Mouse (Mus musculus) forebrain, embryonic 13.5 days (tissue): Measurements from ENCODE around the gene Atcay. TPM values are rescaled to one million over a fixed set of nuclear protein-coding genes. Genes with fewer than 3 reads are reported as not detected.
"Not testable (repeated sequence)": the region's sequence is repeated elsewhere in the genome, so short reads cannot be mapped to it uniquely, and the experiment has no call there.

Source experiments
- ATAC-seq: fragments of 200-750 bp; cut with Nextera tagmentation; 2 replicates; pipeline ENCODE4 v1.8.0; 2017
- H3K27ac ChIP-seq: fragments of 300-500 bp; sonication (generic); 2 replicates; pipeline ENCODE4 v1.5.1; 2015; ENCODE audit warnings: inconsistent platforms, mild to moderate bottlenecking, moderate library complexity
- H3K27me3 ChIP-seq: fragments of 300-500 bp; sonication (generic); 2 replicates; pipeline ENCODE4 v1.6.1; 2015; ENCODE audit warnings: mild to moderate bottlenecking, inconsistent platforms
- H3K36me3 ChIP-seq: fragments of 300-500 bp; sonication (generic); 2 replicates; pipeline ENCODE4 v1.6.1; 2015; ENCODE audit warnings: mild to moderate bottlenecking, inconsistent platforms; ENCODE audit not compliant: poor library complexity, severe bottlenecking
- H3K4me1 ChIP-seq: fragments of 300-500 bp; sonication (generic); 2 replicates; pipeline ENCODE4 v1.6.1; 2015; ENCODE audit warnings: inconsistent platforms
- H3K4me2 ChIP-seq: fragments of 300-500 bp; sonication (generic); 2 replicates; pipeline ENCODE4 v1.6.1; 2015; ENCODE audit warnings: inconsistent platforms, mild to moderate bottlenecking, moderate library complexity
- H3K4me3 ChIP-seq: fragments of 300-500 bp; sonication (generic); 2 replicates; pipeline ENCODE4 v1.5.1; 2015; ENCODE audit warnings: mild to moderate bottlenecking, inconsistent platforms
- H3K9ac ChIP-seq: fragments of 300-500 bp; sonication (generic); 2 replicates; pipeline ENCODE4 v1.6.1; 2015; ENCODE audit warnings: mild to moderate bottlenecking, inconsistent platforms
- H3K9me3 ChIP-seq: fragments of 300-500 bp; sonication (generic); replicated peaks from 2 replicates; pipeline ENCODE4 v1.6.1; 2016; ENCODE audit warnings: inconsistent platforms
- WGBS: fragments of 180-500 bp; shearing (Covaris S2); methylation state at CpG from one replicate; pipeline ENCODE4 v1.1.7; 2015; 5-methylcytosine and 5-hydroxymethylcytosine counted together
- polyA plus RNA-seq: library from polyadenylated mRNA; unstranded; fragments of >200 nt; fragmentation: Nextera tagmentation; extraction: Ambion mirVana; gene quantifications from 2 replicates; pipeline ENCODE4 v1.2.1, GENCODE M21; 2015

Gene Atcay
- polyA plus RNA-seq, 1 experiment from 2014 or later: 44.5 TPM

DNA sequence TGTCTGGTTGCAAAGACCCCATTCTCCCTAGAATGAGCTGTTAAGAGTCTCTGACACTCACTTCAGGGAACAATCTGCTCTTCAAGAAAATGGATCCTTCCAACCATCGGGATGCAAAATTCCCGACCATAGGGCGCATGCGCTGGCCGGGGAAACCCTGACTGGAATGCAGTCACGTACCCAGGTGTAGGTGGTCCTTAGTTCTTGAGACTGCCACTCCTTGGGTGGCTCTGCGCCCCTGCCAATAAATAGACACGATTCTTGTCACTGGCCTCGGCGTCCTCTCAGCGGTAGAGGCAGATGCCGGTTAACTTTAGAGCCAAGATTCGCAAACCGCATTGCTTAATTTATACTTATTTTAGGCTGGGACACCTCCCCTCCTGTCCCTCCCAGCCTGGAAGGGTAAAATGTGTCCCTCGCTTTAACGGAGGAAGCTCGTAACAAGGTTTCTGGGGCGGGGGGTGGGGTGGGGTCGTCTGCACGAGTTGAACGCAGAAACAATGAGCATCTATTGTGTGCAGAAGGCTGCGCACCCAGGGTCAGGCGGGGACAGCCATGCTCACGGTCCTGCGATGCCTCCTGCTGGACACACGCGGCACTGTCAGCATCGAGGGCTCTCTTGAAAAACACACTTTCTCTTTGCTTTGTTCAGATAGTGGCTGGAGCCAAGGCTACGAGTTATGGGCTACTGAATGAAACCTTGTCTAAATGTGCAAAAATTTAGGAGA lies 55.9 kb downstream of the Atcay start:
- peak overlapping the region; percentile 59 for H3K9ac ChIP-seq
- no peaks in the 10 kb centered on the region for H3K27me3 ChIP-seq
- no peaks in the 10 kb centered on the region for H3K9me3 ChIP-seq
- ATAC-seq: peak; percentile 63
- H3K36me3 ChIP-seq: peaks cover 25% of the 10 kb centered on the region
- WGBS: 1% methylated on average over 29 of the region's 29 CpGs
- H3K4me3 ChIP-seq: peak overlapping the region; percentile 37
- peak overlapping the region; percentile 68 for H3K4me2 ChIP-seq
- H3K4me1 ChIP-seq: peaks cover 52% of the 10 kb centered on the region
- peak overlapping the region; percentile 93 for H3K27ac ChIP-seq

DNA sequence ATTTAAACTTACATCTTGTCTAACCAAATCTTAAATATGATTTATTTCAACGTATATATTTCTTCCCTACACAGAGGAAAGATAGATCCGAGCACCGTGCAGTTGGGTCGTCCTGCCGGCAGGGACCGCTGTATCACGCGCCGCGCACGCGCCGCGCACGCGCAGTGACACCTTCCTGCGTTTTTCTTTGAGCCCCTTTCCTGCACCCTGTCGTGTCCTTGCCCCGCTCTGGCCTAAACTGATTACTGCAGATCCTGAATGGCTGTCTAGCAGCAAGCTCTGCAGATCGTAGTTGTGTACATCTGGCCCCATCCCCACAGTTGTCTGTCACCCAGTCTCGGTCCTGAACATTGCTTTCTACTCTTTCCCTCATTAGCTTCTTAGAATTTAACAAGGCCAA lies 57.5 kb downstream of the Atcay start:
- peak overlapping the region; percentile 58 for H3K9ac ChIP-seq
- peak overlapping the region; percentile 22 for H3K4me3 ChIP-seq
- peak; percentile 30 for ATAC-seq
- H3K9me3 ChIP-seq: no peaks in the 10 kb centered on the region
- H3K4me1 ChIP-seq: peaks cover 49% of the 10 kb centered on the region
- 3% methylated on average over 21 of the region's 21 CpGs for WGBS
- peaks cover 9% of the 10 kb centered on the region for H3K36me3 ChIP-seq
- no peaks in the 10 kb centered on the region for H3K27me3 ChIP-seq
- peak overlapping the region; percentile 52 for H3K4me2 ChIP-seq
- peak overlapping the region; percentile 93 for H3K27ac ChIP-seq

DNA sequence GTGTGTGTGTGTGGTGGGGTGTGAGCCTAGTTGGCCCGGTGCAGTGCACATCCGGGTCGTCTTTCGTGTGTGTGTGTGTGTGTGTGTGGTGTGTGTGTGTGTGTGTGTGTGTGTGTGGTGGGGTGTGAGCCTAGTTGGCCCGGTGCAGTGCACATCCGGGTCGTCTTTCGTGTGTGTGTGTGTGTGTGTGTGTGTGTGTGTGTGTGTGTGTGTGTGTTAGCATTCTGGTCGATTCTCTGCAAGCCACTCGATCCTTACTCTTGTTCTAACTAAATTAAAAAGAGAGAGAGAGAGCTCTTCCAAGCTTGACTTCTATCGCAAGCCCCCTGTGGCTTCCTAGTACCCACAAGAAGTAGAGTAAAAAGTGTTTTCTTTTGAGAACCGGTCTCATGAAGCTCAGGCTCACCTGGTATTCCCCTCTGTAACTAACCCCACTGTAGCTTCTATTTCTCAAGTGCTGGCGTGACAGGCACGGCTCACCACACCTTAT lies 61.2 kb downstream of the Atcay start:
- H3K27ac ChIP-seq, H3K4me2 ChIP-seq, H3K9ac ChIP-seq, H3K4me3 ChIP-seq, H3K27me3 ChIP-seq, H3K9me3 ChIP-seq, ATAC-seq: not testable (repeated sequence)
- WGBS: 48% methylated on average over 6 of the region's 14 CpGs
- H3K36me3 ChIP-seq: peaks cover 10% of the 10 kb centered on the region; the same call in 1 of the 2 replicates
- peaks cover 42% of the 10 kb centered on the region for H3K4me1 ChIP-seq

DNA sequence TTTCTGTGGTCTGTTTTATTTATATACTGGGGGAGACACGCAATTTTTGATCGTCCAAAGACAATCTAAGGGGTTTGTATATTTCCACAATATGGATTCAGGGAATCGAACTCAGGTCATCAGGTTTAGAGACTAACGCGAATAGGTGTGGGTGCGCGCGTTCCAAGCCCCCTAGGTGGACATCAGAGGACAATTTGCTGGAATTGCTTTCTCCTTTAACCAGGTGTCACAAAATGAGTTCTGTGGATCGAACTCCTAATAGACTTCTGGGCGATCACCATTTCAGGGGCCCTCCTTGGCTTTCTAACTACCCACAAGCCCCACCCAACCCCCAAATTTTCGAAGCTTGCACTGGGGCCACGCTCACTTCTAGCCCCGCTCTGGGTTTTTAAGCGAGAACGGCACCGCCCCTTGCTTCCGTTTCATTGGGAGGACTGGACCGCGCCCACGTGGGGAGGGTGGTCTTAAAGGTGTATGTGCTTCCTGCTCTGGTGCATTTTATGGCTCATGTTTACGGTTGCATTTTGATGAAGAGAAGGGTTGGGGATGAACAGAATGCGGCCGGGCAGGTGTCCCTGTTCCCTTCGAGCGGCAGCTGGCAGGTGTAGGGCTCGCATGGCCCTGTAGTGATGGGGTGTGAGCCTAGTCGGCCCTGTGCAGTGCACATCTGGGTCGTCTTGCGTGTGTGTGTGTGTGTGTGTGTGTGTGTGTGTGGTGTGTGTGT lies 62.0 kb downstream of the Atcay start:
- 3% methylated on average over 29 of the region's 29 CpGs for WGBS
- peak overlapping the region; percentile 64 for H3K9ac ChIP-seq
- H3K4me2 ChIP-seq: peak overlapping the region; percentile 90
- H3K36me3 ChIP-seq: peaks cover 15% of the 10 kb centered on the region
- H3K27me3 ChIP-seq: no peaks in the 10 kb centered on the region
- no peaks in the 10 kb centered on the region for H3K9me3 ChIP-seq
- peak overlapping the region; percentile 67 for H3K4me3 ChIP-seq
- H3K4me1 ChIP-seq: peaks cover 34% of the 10 kb centered on the region
- ATAC-seq: peak; percentile 46
- peak overlapping the region; percentile 75 for H3K27ac ChIP-seq

DNA sequence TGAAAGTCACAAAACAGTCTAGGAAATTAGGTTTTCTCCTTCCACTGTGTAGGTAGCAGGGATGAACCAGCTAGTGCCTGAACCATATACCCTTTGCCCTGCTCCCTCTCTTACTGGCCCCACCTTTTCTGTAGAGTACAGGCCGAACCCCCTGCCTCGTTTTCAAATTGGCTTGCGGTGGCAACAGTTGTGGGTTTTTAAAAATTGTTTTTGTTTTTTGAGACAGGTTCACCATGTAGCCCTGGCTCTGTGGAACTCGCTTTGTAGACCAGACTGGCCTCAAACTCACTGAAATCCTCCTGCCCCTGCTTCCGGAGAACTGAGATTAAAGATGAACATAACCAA lies 62.6 kb downstream of the Atcay start:
- Histone ChIP-seq H3K9ac (peak overlapping the region; percentile 64), H3K27ac (peak overlapping the region; percentile 75), H3K36me3 (peaks cover 21% of the 10 kb centered on the region), H3K4me1 (peaks cover 29% of the 10 kb centered on the region), H3K9me3 (no peaks in the 10 kb centered on the region), H3K27me3 (no peaks in the 10 kb centered on the region), H3K4me2 (peak overlapping the region; percentile 90), H3K4me3 (peak overlapping the region; percentile 67)
- WGBS: 10% methylated on average over 5 of the region's 5 CpGs
- peak; percentile 70 for ATAC-seq

DNA sequence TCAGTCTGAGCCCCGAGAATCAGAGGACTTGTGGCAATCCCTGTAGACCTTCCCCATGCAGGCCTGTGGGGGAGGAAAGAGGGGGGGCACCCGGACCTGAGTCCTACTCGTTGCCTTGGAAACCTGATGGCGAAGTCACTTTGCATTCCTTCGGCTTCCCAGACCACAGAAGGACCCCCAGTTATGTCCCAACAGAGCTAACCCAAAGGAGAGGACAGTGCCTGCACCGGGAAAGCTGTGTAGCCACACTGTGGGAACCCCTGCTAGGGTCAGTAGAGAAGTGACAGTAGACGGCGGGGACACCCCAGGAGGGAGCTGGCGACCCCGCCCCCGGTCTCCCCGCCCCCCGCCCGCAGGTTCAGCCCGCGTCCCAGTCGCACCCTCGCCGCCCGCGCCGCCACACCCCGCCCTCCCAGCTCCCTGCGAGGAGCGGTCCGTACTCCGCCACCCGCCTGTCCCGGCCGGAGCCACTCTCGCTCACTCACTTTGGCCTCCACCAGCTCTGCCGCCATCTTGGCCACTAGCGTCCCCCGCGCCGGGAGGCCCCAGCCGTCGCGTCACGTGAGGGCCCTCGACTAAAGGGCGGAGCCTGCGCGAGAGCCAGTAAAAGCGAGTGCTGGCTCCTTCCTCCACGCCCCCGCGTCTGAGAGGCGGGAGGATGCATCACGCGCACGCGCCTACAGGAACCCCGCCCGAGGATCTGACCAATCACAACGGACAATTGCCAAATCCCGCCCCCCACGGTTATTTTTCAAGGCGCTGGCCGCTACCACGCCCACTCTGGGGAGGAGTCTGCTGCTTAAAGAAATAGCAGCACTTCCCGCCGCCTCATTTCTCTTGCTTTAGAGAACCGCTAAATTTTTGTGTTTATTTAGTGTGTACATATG lies 63.2 kb downstream of the Atcay start, which contains the start of gene Pias4:
TSS of gene Pias4 (minus strand) at position 724 of the 887 bp plus-strand sequence.
- peak; percentile 89 for ATAC-seq
- H3K9ac ChIP-seq: peak within 1 kb of the TSS; percentile 78
- peak within 1 kb of the TSS; percentile 75 for H3K27ac ChIP-seq
- 1% methylated on average over 48 of the region's 64 CpGs for WGBS
- H3K4me2 ChIP-seq: peak within 1 kb of the TSS; percentile 90
- H3K4me1 ChIP-seq: peaks cover 29% of the 10 kb centered on the region
- no peaks in the 10 kb centered on the region for H3K9me3 ChIP-seq
- peaks cover 27% of the 10 kb centered on the region for H3K36me3 ChIP-seq
- H3K27me3 ChIP-seq: no peaks in the 10 kb centered on the region
- H3K4me3 ChIP-seq: peak within 1 kb of the TSS; percentile 67

DNA sequence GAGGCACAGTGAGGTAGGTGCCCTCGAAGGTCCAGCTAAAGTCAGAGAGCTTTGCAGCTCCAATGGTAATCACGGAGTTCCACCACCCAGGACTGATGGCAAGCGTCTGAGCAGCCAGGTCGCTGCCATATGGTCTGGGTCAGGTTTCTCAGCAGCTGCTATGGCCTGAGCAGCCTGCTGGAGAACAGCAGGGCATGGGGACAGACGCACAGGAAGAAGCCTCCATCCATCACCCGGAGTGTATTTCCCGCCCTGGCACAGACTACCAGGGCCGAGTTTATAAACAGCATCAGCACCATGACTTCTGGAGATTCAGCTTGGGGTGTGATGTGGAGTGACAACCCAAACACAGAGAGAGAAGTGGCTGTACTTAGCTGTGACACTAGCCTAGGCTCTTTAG lies 65.5 kb downstream of the Atcay start:
- no peak for ATAC-seq
- no peak overlapping the region for H3K4me3 ChIP-seq
- no peaks in the 10 kb centered on the region for H3K27me3 ChIP-seq
- peaks cover 29% of the 10 kb centered on the region for H3K4me1 ChIP-seq
- peaks cover 50% of the 10 kb centered on the region for H3K36me3 ChIP-seq
- no peak overlapping the region for H3K9ac ChIP-seq
- WGBS: 89% methylated on average over 8 of the region's 8 CpGs
- H3K9me3 ChIP-seq: no peaks in the 10 kb centered on the region
- no peak overlapping the region for H3K4me2 ChIP-seq
- H3K27ac ChIP-seq: no peak overlapping the region

DNA sequence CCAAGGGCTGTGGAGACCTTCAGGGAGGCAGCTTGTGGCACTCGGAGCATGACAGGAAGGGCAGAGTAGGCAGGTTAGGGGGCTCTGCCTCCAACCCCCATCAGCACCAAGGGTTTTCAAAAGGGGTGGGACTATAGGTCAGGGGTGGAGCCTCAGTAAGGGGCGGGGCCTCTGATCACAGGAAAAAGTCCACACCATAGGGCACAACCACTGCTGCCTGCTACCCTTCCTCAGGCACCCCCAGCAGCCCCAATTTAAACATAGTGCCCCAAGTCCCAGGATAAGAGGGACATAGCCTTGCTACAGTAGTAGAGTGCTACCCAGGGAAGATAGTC lies 68.3 kb downstream of the Atcay start:
- Histone ChIP-seq H3K4me1 (peaks cover 15% of the 10 kb centered on the region), H3K36me3 (peaks cover 76% of the 10 kb centered on the region), H3K27ac (no peak overlapping the region), H3K27me3 (no peaks in the 10 kb centered on the region), H3K4me3 (no peak overlapping the region), H3K9ac (no peak overlapping the region), H3K9me3 (no peaks in the 10 kb centered on the region), H3K4me2 (no peak overlapping the region)
- 74% methylated on average over 2 of the region's 2 CpGs for WGBS
- no peak for ATAC-seq

DNA sequence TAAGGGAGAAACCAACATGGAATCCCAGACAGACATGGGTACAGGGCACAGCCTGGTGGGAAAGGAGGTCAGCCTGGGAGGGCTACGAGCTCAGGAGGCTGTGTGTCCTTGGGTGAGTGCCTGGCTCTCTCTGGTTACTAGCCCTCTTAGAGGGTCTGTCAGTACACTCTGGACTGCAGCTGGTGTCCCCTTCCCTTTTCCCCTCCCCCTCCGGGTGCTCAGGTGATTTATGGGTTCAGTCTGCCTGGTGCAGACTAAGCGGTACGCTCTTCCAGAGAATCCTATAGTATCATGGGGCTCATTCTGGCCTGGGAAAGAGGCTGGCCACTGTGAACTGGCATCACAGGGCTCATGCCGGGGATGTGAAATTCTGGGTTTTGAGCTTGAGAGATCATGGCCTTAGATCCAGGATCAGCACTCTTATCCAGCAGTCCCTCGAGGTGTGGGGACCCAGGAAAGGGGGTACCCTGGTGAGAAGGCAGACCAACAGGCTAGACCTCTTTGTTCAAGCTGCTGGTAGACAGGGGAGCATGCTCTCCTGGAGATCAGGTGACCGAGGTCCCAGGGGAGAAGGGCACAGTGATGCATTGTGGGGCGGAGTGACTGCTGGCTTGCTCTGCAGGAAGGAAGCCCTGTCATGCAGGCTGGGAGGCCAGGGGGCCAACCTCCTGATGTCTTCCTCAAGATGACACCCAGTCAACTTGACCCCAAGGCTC lies 68.9 kb downstream of the Atcay start:
- 90% methylated on average over 8 of the region's 8 CpGs for WGBS
- Histone ChIP-seq H3K4me3 (no peak overlapping the region), H3K9ac (no peak overlapping the region), H3K4me2 (no peak overlapping the region), H3K4me1 (peaks cover 11% of the 10 kb centered on the region), H3K9me3 (no peaks in the 10 kb centered on the region), H3K36me3 (peaks cover 81% of the 10 kb centered on the region), H3K27me3 (no peaks in the 10 kb centered on the region), H3K27ac (no peak overlapping the region)
- ATAC-seq: no peak

DNA sequence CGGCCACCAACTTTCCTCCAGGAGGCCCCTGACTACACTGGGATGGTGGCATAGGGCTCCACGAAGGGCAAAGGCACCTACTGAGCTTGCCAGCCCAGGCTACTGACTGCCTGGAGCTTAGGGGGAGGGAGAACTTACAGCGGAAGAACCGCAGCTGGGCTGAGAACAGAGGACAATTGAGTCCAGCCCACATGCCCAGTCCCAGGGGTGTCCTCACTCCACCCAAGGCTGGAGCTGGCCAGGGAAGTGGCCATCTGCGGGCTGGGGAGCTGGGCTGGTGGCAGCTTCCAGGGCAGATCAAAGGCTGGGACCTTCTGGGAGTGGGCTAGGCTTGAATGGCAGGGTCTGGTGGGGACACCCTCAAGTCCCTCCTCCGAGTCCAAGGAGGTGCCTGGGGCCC lies 75.9 kb downstream of the Atcay start:
- Histone ChIP-seq H3K4me3 (no peak overlapping the region), H3K4me1 (no peaks in the 10 kb centered on the region), H3K27ac (no peak overlapping the region), H3K27me3 (no peaks in the 10 kb centered on the region), H3K9ac (no peak overlapping the region), H3K36me3 (peaks cover 83% of the 10 kb centered on the region), H3K9me3 (no peaks in the 10 kb centered on the region), H3K4me2 (no peak overlapping the region)
- no peak for ATAC-seq
- 87% methylated on average over 6 of the region's 6 CpGs for WGBS
